ENCODE assay signal across 8 mouse cellular contexts in genomic region chr9:4375828-4376639, GRCm38 (mm10). TPM values are rescaled to one million over a fixed set of nuclear protein-coding genes. Genes with fewer than 3 reads are reported as not detected.
A peak's percentile ranks its signal among the peaks of the same experiment; 100 is the strongest.
DNase-seq lines count a peak whose midpoint lies in the region; ATAC-seq and TF ChIP-seq lines count a peak whose summit lies in the region.

TSS of gene Msantd4 (plus strand) at chr9:4376562.

- peak within 1 kb of the TSS; percentile 68 for H3K4me2 ChIP-seq in heart, embryonic 11.5 days
- peak within 1 kb of the TSS; percentile 68 for H3K4me2 ChIP-seq in kidney, embryonic 16.5 days (replicated peaks; ENCODE audit: low read depth, low read length)
- H3K4me2 ChIP-seq in myocyte (ENCODE audit: low read depth) = peak within 1 kb of the TSS; percentile 95

- H3K36me3 ChIP-seq in C2C12 (ENCODE audit: control insufficient read depth, insufficient read depth) = peaks cover 6% of the 10 kb centered on the region
- 0 out of 2 replicates have a peak, but pooled peaks cover 2% of the 10 kb centered on the region for H3K36me3 ChIP-seq in erythroblast, embryonic 14.5 days (ENCODE audit: control insufficient read depth)
- no peaks in the 10 kb centered on the region for H3K36me3 ChIP-seq in heart, embryonic 11.5 days (ENCODE audit: control insufficient read depth, insufficient read depth, low read length)
- H3K36me3 ChIP-seq in kidney, embryonic 16.5 days (ENCODE audit: insufficient read depth, low read length) = peaks cover 8% of the 10 kb centered on the region
- no peaks in the 10 kb centered on the region for H3K36me3 ChIP-seq in liver, adult 2 months (ENCODE audit: control insufficient read depth, insufficient read depth, low read length)
- H3K36me3 ChIP-seq in myocyte (ENCODE audit: control insufficient read depth, insufficient read depth) = no peaks in the 10 kb centered on the region
- H3K36me3 ChIP-seq in splenic B cell, adult 2 months (ENCODE audit: control insufficient read depth, insufficient read depth, low read length, poor library complexity, severe bottlenecking) = no peaks in the 10 kb centered on the region

- peak; percentile 48; the same call in 1 of the 2 replicates for TF ChIP-seq POLR2A in brain, embryonic 14.5 days (IDR thresholded peaks at IDR 0.05; ENCODE audit: borderline replicate concordance, extremely low read depth, insufficient read depth, insufficient read length, poor library complexity, severe bottlenecking)
- TF ChIP-seq POLR2A in liver, adult 2 months (IDR thresholded peaks at IDR 0.05; ENCODE audit: extremely low read depth, insufficient read depth, low read length) = 0 out of 2 replicates have a peak, but pooled peaks have one; percentile 14
- peak; percentile 46 for TF ChIP-seq POLR2A in myocyte (IDR thresholded peaks at IDR 0.05; ENCODE audit: insufficient read length, low read depth)

- TF ChIP-seq CTCF in C2C12 (IDR thresholded peaks at IDR 0.05; ENCODE audit: control insufficient read depth, insufficient read depth, insufficient read length) = no peak
- no peak for TF ChIP-seq CTCF in brain, embryonic 14.5 days (IDR thresholded peaks at IDR 0.05; ENCODE audit: borderline replicate concordance, extremely low read depth, insufficient read depth, insufficient read length)
- no peak for TF ChIP-seq CTCF in liver, adult 2 months (IDR thresholded peaks at IDR 0.05; ENCODE audit: low read depth, low read length)

- H3K79me2 ChIP-seq in C2C12 (ENCODE audit: control insufficient read depth, insufficient read depth) = peaks cover 46% of the 10 kb centered on the region
- H3K79me2 ChIP-seq in liver, adult 2 months (ENCODE audit: control insufficient read depth, insufficient read depth, low read length) = peaks cover 3% of the 10 kb centered on the region; the same call in 1 of the 2 replicates
- peaks cover 38% of the 10 kb centered on the region for H3K79me2 ChIP-seq in myocyte (ENCODE audit: control insufficient read depth, insufficient read depth)

- DNase-seq in brain, embryonic 14.5 days (ENCODE audit: low read depth) = peak; percentile 100
- DNase-seq in liver, adult 2 months (ENCODE audit: extremely low read depth, low read depth, low spot score) = peak; percentile 98
- DNase-seq in splenic B cell, adult 2 months (ENCODE audit: low read depth, low spot score) = peak; percentile 94

- 4% methylated on average over 31 of the region's 31 CpGs for WGBS in heart, embryonic 11.5 days (ENCODE audit: insufficient replicate concordance)
- WGBS in kidney, embryonic 16.5 days = 1% methylated on average over 31 of the region's 31 CpGs
- WGBS in liver, adult 2 months = 4% methylated on average over 31 of the region's 31 CpGs

- H3K79me3 ChIP-seq in C2C12 (ENCODE audit: low read depth) = peaks cover 27% of the 10 kb centered on the region

- H3K27ac ChIP-seq in heart, embryonic 11.5 days (ENCODE audit: low read depth, low read length) = peak within 1 kb of the TSS; percentile 76
- H3K27ac ChIP-seq in kidney, embryonic 16.5 days (ENCODE audit: low read length) = peak within 1 kb of the TSS; percentile 88
- H3K27ac ChIP-seq in liver, adult 2 months (replicated peaks; ENCODE audit: insufficient read depth, low read depth, low read length) = peak within 1 kb of the TSS; percentile 53

- no peaks in the 10 kb centered on the region for H3K27me3 ChIP-seq in C2C12 (ENCODE audit: control insufficient read depth, insufficient read depth, insufficient read length)
- no peaks in the 10 kb centered on the region for H3K27me3 ChIP-seq in erythroblast, embryonic 14.5 days (ENCODE audit: control insufficient read depth)
- no peaks in the 10 kb centered on the region for H3K27me3 ChIP-seq in heart, embryonic 11.5 days (ENCODE audit: control insufficient read depth, insufficient read depth, low read length)
- no peaks in the 10 kb centered on the region for H3K27me3 ChIP-seq in kidney, embryonic 16.5 days (ENCODE audit: insufficient read depth, low read length)
- no peaks in the 10 kb centered on the region for H3K27me3 ChIP-seq in liver, adult 2 months (ENCODE audit: control insufficient read depth, insufficient read depth, low read length)
- no peaks in the 10 kb centered on the region for H3K27me3 ChIP-seq in myocyte (ENCODE audit: control insufficient read depth, insufficient read depth, insufficient read length)
- no peaks in the 10 kb centered on the region for H3K27me3 ChIP-seq in splenic B cell, adult 2 months (ENCODE audit: control insufficient read depth, insufficient read depth, low read length, poor library complexity, severe bottlenecking)

- no peaks in the 10 kb centered on the region for H3K9me3 ChIP-seq in erythroblast, embryonic 14.5 days (ENCODE audit: control insufficient read depth, low read length)
- H3K9me3 ChIP-seq in heart, embryonic 11.5 days (replicated peaks; ENCODE audit: control insufficient read depth, low read length) = no peaks in the 10 kb centered on the region
- no peaks in the 10 kb centered on the region for H3K9me3 ChIP-seq in kidney, embryonic 16.5 days (ENCODE audit: low read length)

- peak within 1 kb of the TSS; percentile 84 for H3K9ac ChIP-seq in heart, embryonic 11.5 days (ENCODE audit: low read depth, low read length)
- peak within 1 kb of the TSS; percentile 82 for H3K9ac ChIP-seq in kidney, embryonic 16.5 days (replicated peaks; ENCODE audit: low read length)
- peak within 1 kb of the TSS; percentile 57 for H3K9ac ChIP-seq in liver, adult 2 months (ENCODE audit: low read depth, low read length)

- H3K4me3 ChIP-seq in C2C12 (ENCODE audit: insufficient read depth, poor library complexity, severe bottlenecking) (peak within 1 kb of the TSS; percentile 74), myocyte (peak within 1 kb of the TSS; percentile 81)
- peak within 1 kb of the TSS; percentile 72 for H3K4me3 ChIP-seq in erythroblast, embryonic 14.5 days (replicated peaks)
- H3K4me3 ChIP-seq in heart, embryonic 11.5 days (ENCODE audit: low read depth, low read length) = peak within 1 kb of the TSS; percentile 87
- H3K4me3 ChIP-seq in kidney, embryonic 16.5 days (ENCODE audit: low read length) = peak within 1 kb of the TSS; percentile 86
- H3K4me3 ChIP-seq in liver, adult 2 months (ENCODE audit: insufficient read depth, low read depth, low read length) = peak within 1 kb of the TSS; percentile 76

- peak; percentile 100 for ATAC-seq in heart, embryonic 11.5 days (replicated peaks; ENCODE audit: insufficient number of reproducible peaks, low FRiP score, low TSS enrichment)
- peak; percentile 100 for ATAC-seq in kidney, embryonic 16.5 days (ENCODE audit: low FRiP score, low TSS enrichment)

- peak within 1 kb of the TSS; percentile 69 for H3ac ChIP-seq in C2C12 (ENCODE audit: control insufficient read depth, insufficient read length, low read depth)
- H3ac ChIP-seq in myocyte (ENCODE audit: control insufficient read depth, insufficient read length) = peak within 1 kb of the TSS; percentile 31

- H3K4me1 ChIP-seq in erythroblast, embryonic 14.5 days (ENCODE audit: control insufficient read depth) = peaks cover 13% of the 10 kb centered on the region
- H3K4me1 ChIP-seq in heart, embryonic 11.5 days (ENCODE audit: control insufficient read depth, insufficient read depth, low read length) = peaks cover 4% of the 10 kb centered on the region; the same call in 1 of the 2 replicates
- peaks cover 15% of the 10 kb centered on the region for H3K4me1 ChIP-seq in kidney, embryonic 16.5 days (ENCODE audit: insufficient read depth, low read length)
- H3K4me1 ChIP-seq in liver, adult 2 months (ENCODE audit: control insufficient read depth, insufficient read depth, low read length) = peaks cover 2% of the 10 kb centered on the region; the same call in 1 of the 2 replicates

TF ChIP-seq in C2C12, 6 proteins besides CTCF, POLR2A, EP300 and RAD21:
- no peak for TF ChIP-seq FOSL1 (IDR thresholded peaks at IDR 0.05; ENCODE audit: insufficient read depth, low read length, poor library complexity, severe bottlenecking)
- TF ChIP-seq MYOD1 (IDR thresholded peaks at IDR 0.05; ENCODE audit: control insufficient read depth, insufficient read length, low read depth) = no peak
- TF ChIP-seq CEBPB (IDR thresholded peaks at IDR 0.05; ENCODE audit: low read depth) = no peak
- no peak for TF ChIP-seq MYOG (IDR thresholded peaks at IDR 0.05; ENCODE audit: control insufficient read depth, extremely low read depth, insufficient read length)
- TF ChIP-seq MAX (IDR thresholded peaks at IDR 0.05) = no peak
- peak; percentile 100 for TF ChIP-seq USF1 (IDR thresholded peaks at IDR 0.05; ENCODE audit: low read depth)

TF ChIP-seq in myocyte, 11 proteins besides CTCF, POLR2A, EP300 and RAD21:
- TF ChIP-seq USF1 (IDR thresholded peaks at IDR 0.05; ENCODE audit: low read depth) (peak; percentile 99), MYOD1 (IDR thresholded peaks at IDR 0.05; ENCODE audit: control insufficient read depth in 1 of 3, insufficient read length in 2 of 3, low read depth in 2 of 3) (peak in 1 of 3 experiments; percentile 10), POLR2AphosphoS2 (IDR thresholded peaks at IDR 0.05; ENCODE audit: insufficient read length, low read depth) (peak; percentile 43), SRF (IDR thresholded peaks at IDR 0.05; ENCODE audit: control insufficient read depth, insufficient read length, low read depth) (peak; percentile 19), CEBPB (IDR thresholded peaks at IDR 0.05; ENCODE audit: insufficient read depth, poor library complexity, severe bottlenecking) (no peak)
TF ChIP-seq in myocyte: peak in this region for 4.

RNA-seq across cellular contexts. Expression of gene Msantd4, which starts in this region (rescaled TPM):
- polyA plus RNA-seq in C2C12 (2012; fragmentation: generic; extraction: Trizol) = 12.5 TPM
- polyA plus RNA-seq in brain, embryonic 14.5 days (2012; rRNA removed) = 32.0 and 38.3 TPM in 2 replicates
- 0.05 TPM in 2 replicates for polyA plus RNA-seq in erythroblast, embryonic 14.5 days (2012)
- 37.9 and 45.6 TPM in 2 replicates for polyA plus RNA-seq in heart, embryonic 11.5 days (2014; fragmentation: Nextera tagmentation; extraction: Ambion mirVana)
- polyA plus RNA-seq in kidney, embryonic 16.5 days (2015; fragmentation: Nextera tagmentation; extraction: Ambion mirVana) = 48.6 and 49.2 TPM in 2 replicates
- total RNA-seq in liver, adult 2 months (2014; rRNA removed) = 14.3 and 17.3 TPM in 2 replicates
- 2.3 and 2.9 TPM in 2 replicates for polyA plus RNA-seq in liver, adult 2 months (2012; rRNA removed)
- 15.8 TPM for polyA plus RNA-seq in myocyte (2012; fragmentation: generic; extraction: Trizol)

Comparison
In these comparisons a context has a peak if more than half of its experiments do, and no peak if none do; other contexts are left out.
1. Peak in every context shown above with its lines: DNase-seq, ATAC-seq, H3K4me3 ChIP-seq and H3K27ac ChIP-seq.